Mouse (Mus musculus): ENCODE data around the gene C130032M10Rik.

Gene C130032M10Rik

DNA sequence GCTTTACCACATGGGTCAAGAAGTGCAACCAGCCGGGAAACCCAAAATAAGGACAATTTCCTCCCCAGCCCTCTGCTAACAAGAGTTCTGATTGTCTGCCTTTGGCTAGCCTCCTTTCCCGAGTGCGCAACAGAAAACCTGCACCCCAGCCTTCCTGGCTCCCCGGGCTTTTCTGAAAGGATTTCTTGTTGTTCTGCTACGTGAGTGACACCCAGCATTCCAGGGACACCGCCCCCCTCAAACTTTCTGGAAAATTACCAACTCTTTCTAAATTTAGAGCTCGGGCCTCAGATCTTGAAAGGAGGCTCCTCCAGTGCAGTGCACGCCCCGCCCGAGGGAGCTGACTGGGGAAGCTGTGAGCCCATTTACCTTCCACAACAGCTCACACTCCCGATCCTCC, at the start of gene C130032M10Rik:
Gene C130032M10Rik, plus strand, starts transcription at position 334 of the 400 bp plus-strand sequence.
- no peak for DNase-seq (ENCODE audit: low spot score in 2 of 2)

DNA sequence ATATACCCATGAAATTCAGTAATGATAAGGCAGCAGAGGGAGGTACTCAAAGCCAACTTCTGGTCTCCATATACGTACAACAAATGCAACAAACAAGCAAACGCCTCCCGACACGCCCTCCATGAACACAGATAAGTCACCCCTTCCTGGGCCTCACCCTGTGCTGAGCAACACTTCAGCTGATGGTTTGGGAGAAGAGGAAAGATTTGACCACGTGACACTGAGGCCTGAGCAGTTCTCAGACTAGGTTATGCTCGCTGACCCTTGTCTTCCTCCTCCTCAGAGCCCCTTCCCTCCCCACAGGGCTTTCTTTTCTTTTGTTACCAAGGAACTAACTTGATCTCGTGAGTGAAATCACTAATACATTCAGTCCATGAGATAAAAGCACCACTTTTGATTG, 48.6 kb upstream of the C130032M10Rik start:
- no peak for DNase-seq (ENCODE audit: low spot score in 2 of 2)

DNA sequence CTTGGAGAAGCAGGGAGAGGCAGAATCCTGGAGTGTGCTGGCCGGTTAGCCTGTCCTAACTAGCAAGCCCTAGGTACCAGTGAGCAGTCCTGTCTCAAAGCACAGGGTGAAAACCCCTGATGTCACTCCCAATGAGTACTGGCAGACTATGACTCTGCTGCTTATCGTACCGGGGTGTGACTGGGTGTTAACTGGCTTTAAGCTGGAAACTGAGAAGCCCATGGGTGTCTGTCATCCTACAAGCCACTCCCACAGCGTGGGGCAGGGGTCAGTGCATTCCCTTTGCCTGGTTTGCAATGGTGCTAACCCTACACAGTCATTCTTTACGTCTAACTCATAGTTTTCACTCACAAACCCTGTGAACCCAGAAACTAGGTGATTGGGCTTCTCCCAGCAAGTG, 47.3 kb upstream of the C130032M10Rik start:
- no peak for DNase-seq (ENCODE audit: low spot score in 2 of 2)

DNA sequence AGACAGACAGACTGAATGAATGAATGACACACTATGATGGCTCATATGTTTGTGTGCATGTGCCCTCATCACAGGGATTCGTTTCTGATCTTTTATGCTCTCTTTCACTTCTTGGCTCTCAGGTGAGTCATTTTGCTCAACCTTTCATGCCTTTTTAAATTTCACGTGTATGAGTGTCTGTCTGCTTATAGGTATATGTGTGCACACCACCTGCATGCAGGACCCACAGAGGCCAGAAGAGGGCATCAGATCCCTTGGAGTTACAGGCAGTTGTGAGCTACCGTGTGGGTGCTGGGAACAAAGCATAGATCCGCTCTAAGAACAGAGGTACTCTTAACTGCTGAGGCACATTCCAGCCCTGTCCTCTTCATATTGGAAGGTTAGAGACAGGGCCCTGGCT, 46.8 kb upstream of the C130032M10Rik start:
- no peak for DNase-seq (ENCODE audit: low spot score in 2 of 2)

DNA sequence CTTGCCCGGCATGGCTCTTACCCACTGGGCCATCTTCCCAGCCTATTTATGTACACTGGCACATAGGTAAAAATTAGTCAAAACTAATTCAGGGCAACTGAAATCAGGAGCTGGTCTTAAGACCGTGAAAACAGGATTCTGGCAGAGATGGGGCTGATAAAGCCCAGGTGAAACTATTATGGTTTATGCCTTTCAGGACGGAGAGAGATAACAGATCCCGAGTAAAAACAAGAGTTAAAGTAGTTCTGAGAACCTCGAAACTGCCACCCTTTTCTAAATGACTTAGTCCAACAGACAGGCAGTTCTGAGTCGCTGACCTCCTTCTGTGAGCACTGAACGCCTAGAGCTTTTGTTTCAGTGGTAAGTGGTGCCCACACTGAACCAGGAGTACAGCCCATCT, 43.6 kb upstream of the C130032M10Rik start:
- no peak for DNase-seq (ENCODE audit: low spot score in 2 of 2)

DNA sequence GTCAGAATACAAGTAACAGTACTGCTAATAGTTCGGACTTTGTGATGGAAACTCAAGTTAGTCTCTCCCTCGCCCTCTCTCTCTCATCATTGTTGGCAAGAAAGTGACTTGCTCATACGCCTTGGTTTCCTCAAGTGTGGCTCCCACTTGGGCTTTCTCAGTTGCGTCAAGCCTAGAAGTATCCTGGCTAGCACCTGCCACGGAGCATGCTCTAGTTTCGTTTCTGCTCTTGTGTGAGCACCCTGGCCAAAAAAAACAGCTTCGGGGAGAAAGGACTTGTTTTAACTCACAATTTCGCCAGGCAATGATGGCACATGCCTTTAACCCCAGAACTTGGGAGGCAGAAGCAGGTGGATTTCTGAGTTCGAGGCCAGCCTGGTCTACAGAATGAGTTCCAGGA, 38.5 kb upstream of the C130032M10Rik start:
- no peak for DNase-seq (ENCODE audit: low spot score in 2 of 2)

DNA sequence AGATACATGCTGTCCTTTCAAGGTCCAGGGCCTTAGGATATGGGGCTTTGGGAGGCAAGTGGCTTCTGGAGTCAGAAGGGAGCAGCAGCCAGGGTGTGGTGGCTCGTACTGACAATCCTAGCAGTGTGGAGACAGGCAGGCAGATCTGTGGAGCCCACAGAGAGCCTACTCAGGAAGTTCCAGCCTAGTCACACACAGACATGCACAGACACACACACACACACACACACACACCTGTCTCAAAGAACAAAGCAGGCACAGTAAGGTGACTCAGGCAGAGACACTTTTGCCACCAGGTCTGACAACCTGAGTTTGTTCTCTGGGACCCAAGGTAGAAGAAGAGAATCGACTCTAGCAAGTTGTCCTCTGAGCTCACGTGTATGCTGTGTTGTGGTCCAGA, 34.6 kb upstream of the C130032M10Rik start:
- no peak for DNase-seq (ENCODE audit: low spot score in 2 of 2)

DNA sequence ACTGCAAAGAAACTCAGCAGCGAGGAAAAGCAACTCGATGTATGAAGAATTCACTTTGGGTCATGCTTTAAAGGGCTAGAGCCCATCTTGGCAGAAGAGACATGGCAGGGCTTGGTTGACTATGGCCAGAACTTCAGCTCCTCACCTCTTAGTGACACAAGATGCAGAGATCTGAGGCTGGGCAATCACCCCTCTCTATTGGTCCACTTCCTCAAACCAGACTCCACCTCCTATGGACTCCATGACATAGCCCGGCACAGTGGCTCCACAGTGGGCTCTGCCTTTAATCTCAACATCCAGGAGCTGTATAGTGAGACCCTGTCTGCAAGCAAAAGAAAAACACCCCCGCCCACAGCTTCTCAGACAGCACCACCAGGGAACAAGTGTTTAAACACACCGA, 30.7 kb upstream of the C130032M10Rik start:
- no peak for DNase-seq (ENCODE audit: low spot score in 2 of 2)

DNA sequence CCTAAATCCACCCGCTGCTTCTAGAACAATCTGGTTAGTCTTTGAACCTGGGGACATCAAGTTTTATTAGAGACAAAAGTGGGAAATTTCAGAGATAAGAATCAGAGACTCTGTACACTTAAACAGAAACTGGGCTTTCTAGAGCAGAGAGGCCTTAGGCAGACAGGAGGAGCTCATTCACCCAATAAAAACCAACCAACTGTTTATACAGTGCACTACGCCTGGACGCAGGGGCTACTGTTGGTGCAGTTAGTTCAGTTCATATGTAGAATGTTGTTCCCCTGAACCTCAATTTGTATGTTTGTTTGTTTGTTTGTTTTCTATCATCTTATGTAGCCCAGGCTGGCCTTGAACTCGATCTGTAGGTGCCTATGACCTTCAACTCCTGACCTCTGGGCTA, 28.7 kb upstream of the C130032M10Rik start:
- no peak for DNase-seq (ENCODE audit: low spot score in 2 of 2)

DNA sequence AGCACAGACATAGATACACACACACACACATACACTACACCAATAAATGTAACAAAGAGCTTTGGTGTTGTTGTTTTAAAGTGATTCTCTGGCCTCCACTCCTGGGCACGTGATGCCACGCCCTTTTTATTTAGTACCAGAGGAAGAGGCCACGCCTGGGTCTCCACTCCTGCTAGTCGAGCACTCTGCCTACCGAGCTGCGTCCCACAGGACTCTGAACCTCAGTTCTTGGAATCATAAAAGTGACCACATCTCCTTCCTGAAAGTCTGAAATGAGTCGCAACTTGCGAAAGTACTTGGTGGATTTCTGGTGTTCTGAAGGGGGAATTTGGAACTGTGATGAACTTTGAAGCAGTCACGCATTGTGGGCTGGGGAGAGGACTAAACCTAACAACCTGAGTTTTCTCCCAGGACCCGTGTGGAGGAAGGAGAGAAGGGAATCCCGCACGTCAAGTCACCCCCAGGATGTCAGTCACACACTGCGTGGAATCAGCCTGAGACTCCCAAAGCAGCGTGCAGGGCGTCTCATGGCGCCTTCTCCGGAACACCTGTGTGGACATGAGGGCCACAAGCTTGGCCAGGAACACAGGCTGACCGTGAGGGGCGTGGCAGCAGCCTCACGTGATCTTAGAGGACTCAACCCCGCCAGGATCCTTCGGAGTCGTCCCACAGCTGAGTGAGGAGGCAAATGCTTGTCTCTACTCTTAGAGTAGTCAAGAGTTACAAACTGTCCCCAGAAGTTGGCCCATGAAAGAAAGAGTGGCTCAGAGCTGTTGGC, 27.8 kb upstream of the C130032M10Rik start:
- DNase-seq (ENCODE audit: low spot score in 2 of 2) = no peak

DNA sequence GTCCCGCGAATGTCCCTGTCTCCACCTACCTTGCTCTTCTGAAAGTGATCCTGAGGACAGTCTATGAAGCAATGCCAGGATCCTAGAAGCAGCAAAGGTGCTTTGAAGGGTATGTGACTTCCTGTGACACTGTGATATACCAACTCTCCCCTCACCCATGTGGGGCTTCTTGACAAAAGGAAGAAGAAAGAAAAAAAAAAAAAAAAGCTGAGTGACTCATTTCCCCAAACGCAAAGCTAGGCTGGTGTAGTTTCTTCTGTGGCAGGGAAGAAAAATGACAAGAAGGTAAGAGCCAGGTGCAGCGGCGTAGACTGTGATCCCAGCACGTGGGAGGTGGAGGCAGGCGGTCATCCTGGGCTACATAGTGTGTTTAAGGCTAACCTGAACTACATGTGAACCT, 19.0 kb upstream of the C130032M10Rik start:
- DNase-seq (ENCODE audit: low spot score in 2 of 2) = no peak

DNA sequence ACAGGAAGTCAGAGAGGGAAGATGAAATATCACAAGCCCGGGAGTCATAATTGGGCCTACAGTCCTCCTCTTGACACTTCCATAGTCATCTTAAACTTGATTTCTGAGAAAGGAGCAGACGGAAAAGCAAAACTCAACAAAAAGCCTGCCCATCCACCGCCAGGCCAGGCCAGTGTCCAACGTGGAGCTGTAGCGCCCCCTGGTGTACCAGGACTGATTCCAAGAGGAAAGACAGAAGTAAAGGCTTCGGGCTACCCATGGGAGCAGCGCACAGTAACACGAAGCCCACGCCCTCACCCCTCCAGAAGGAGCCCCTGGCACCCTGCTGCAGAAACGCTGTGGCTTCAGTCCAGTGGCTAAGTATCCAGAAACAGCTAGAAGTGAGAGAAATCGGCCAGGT, 17.3 kb upstream of the C130032M10Rik start:
- DNase-seq (ENCODE audit: low spot score in 2 of 2) = peak; percentile 66 to 88

DNA sequence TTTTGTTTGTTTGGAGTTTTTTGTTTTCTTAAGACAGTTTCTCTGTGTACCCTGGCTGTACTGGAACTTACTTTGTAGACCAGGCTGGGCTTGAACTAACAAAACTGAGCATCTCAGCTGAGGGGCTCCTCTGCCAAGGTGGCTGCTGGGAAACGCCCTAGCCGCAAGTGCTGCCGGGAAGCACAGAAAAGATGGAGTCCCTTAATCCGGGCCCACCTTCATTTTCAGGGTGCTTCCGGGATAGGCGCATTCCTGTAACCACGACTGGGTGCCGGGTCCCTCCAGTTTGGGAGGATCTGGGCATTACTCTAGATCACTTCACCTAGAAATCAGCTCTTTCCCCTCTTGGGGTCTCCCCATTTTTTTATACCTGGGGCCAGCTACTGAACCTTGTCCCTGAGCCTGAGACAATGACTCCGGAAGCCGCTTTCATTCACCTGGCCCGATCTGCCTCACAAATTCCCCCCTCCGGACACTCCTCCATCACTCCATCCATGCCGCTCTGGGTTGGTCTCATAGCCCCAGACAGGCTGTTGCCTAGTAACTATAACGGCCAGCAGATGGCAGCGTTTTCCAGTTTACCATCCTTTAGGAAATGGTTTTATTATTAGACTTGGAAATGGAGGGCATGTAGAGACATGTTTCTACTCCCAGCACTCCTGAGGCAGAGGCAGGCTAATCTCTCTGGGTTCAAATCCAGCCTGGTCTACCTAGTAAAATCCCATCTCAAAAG, 15.5 kb upstream of the C130032M10Rik start:
- DNase-seq (ENCODE audit: low spot score in 2 of 2) = peak in 1 of 2 experiments; percentile 63

DNA sequence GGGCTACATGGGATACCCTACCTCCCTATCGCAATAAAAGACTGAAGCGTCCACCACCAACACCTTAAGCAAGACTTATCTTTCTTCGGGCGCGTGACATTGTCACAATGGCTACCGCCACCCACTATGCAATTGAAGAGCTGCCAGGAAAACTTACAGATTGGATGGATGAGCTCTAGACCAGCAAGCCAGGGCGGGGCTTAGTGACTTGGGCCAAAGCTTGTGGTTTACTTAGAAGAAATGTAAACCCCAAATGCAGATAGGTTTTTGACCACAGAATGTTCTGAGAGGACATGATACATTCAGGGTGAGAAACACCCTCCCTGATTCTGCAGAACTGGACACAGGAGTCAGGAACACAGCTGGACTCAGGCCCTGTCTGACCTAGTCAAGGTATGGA, 14.4 kb upstream of the C130032M10Rik start:
- no peak for DNase-seq (ENCODE audit: low spot score in 2 of 2)

DNA sequence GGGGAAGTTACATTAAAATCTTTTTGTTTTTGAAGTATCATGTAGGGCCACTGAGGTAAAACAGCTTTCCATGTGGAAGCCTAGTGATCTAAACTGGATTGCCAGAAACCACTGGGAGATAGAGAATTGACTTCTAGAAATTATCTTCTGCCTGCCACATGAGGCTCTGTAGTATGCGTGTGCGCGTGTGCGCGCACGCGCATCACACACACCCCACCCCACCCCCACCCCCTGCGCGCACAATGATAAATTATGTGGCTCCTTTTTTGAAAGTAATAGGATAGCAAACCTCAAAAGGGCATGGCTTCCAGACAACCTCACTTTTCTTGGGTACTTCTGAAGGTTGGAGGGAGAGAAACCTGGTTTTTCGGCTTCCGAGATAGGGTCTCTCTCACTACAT, 13.6 kb upstream of the C130032M10Rik start:
- DNase-seq (ENCODE audit: low spot score in 2 of 2) = no peak

DNA sequence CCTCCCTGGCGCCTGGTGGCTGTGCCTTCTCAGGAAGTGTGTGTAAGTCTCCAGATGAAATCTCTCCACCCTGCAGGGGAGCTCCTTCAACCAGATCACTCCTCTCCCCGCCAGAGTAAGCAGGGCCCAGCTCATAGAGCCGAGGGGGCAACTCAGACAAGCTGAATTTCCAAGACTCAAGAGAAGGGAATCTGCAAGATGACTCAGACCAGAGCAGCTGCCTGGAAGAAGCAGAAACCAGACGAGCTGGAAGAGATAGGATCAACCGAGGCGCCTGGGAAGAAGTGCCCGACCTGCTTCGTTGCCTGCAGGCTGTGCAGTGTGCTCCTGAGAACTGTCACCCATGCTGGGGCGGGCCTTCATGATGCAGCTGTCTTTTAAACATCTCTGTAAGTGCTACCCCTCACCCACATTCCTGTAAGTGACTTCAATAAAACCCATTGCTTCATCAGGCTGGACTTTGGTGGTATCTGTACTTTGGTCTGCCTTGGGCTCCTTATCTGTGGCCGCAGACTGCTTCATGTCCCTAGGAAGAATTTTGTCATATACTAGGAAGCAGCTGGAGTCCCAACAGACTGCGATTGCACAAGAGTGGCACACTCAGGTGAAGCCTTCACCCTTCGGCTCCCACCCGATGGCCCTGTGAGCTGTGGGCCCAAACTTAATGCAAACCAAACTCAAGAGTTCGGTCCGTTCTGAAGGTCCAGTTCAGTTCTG, 12.6 kb upstream of the C130032M10Rik start:
- DNase-seq (ENCODE audit: low spot score in 2 of 2) = no peak

DNA sequence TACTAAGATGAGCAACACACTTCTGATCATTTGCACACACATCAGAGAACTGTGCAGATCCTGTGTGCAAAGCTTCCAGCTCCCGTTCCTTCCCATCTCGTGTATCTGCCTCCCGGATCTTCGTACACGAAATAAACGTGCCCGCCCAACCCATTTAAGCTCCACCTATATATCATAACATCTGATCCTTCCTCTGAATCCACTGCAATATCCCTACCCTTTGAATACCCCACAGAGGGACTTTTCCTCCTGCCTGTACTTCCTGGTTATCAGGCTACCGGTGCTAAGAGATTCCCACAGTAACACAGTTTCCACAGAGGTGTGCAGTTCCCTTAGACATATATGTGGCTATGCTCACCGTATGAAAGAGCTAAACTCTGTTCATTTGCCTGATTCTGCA, 10.7 kb upstream of the C130032M10Rik start, which contains the start of gene Ccr4:
Gene Ccr4, minus strand, starts transcription at position 101 of the 400 bp plus-strand sequence.
- DNase-seq (ENCODE audit: low spot score in 2 of 2) = no peak

DNA sequence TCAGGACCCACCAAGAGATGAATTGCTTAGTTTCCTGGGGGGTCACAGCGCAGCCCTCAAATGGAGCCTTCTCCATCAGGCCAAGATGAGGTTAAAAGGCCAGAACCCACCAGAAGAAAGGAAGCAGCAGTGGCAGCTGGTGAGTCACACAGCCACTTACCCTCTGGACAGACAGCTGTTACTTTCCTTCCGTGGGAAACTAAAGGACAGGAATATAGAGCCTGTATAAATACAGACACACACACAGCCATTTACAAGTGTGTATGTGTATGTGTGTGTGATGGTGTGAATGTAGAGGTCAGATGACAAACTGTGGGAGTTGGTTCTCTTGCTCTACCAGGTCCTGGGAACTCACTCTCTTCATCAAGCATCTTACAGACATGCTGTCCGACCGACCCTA, 8.9 kb upstream of the C130032M10Rik start:
- DNase-seq (ENCODE audit: low spot score in 2 of 2) = no peak

DNA sequence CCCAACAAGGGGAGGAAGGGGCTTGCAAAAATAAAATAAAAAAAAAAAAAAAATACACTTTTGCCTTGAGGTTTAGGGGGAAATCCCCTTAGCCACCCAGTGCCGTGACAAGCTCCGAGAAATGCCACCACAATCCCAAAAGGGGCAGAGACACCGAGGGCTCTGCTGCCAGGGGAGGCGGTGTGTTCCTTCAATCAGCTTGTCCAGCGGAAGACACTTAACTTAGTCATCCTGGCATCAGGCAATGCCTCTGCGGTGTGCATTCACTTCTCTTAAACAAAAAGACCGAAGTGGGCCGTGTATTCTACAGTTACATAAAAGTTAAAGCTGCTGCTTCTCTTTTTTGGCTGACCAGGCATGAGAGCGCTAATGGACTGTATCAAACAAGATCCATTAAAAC, 8.1 kb upstream of the C130032M10Rik start:
- DNase-seq (ENCODE audit: low spot score in 2 of 2) = no peak

DNA sequence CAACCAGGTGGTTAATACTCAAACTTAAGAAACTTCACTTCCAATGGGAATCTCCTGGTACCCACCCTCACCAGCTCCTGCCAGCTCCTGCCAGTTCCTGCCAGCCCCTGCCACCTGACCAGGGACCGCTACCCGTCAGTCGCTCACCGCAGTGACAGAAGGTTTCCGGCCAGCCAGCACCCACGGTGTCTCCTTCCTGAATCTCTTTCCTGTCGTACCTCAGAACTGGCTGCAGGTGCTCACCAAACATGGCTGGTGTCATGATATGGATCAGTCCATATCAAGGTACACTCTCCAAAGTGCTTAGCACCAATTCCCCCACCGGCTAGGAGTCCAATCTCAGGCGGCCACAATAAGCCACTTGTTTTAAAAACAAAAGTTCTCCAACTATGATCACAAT, 5.7 kb upstream of the C130032M10Rik start:
- no peak for DNase-seq (ENCODE audit: low spot score in 2 of 2)

DNA sequence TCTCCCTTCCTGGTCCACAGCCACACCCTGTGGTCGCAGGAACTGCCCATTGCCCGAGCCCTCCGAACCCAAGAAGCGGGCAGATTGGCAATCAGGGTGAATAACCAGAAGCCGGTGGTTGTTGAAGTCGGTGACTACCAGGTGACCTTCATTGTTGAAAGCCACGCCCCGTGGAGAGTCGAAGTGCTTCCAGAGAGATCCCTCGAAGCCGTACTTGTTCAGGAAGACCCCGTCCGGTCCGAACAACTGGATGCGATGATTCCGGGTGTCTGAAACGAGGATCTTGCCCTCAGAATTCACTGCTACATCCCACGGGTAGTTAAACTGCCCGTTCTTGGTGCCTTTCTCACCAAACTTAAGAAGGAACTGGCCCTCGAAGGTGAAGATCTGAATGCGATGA, 2.7 kb upstream of the C130032M10Rik start:
- DNase-seq (ENCODE audit: low spot score in 2 of 2) = no peak

DNA sequence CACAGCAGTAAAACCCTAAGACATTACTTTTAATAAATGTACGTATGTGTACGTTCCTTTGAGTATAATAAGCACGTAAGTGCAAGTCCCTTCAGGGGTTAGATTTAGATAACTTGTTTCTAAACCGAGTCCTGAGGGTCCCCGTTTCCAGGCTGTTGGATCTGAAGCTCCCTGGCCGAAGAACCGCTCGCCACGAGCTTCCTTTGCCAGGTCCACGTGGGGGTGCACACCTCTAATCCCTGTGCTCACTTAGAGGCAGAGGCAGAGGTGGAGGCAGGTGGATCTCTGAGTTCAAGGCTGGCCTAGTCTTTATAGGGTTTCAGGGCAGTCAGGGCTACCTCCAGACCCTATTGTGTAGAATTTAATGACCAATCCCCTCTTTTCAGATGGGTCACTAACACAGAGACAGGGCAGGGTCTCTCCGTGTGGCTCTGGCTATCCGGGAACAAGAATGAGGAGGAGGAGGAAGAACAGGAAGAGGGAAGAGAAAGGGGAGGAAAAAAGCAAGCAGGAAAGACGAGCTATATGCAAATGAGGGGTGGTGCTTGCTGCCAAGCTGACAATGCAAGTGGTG, 2.5 kb downstream of the C130032M10Rik start:
- DNase-seq (ENCODE audit: low spot score in 2 of 2) = no peak
